Mouse (Mus musculus) stomach, postnatal 0 days (tissue): ENCODE measurements around the gene Mars.

ENCODE experiments used
- CTCF ChIP-seq: IDR thresholded peaks from 2 replicates; pipeline ENCODE4 v1.5.1; 2016; ENCODE audit warnings: antibody characterized with exemption, low read depth, mild to moderate bottlenecking, moderate library complexity
- EP300 ChIP-seq: optimal IDR thresholded peaks from 2 replicates; pipeline ENCODE3; 2016; ENCODE audit warnings: antibody characterized with exemption

GRCm38 (mm10) chr10:127293590-127294113, 17.9 kb downstream of the Mars start:
- TF ChIP-seq CTCF (no peak), EP300 (no peak)
